Mouse (Mus musculus) megakaryocyte-erythroid progenitor cell, adult 5-6 weeks (primary cell): Measurements from ENCODE around the gene Ffar2. TPM values are rescaled to one million over a fixed set of nuclear protein-coding genes. Genes with fewer than 3 reads are reported as not detected.
A peak's percentile ranks its signal among the peaks of the same experiment; 100 is the strongest.
"Not testable (repeated sequence)": the region's sequence is repeated elsewhere in the genome, so short reads cannot be mapped to it uniquely, and the experiment has no call there.

Source experiments
- ATAC-seq: replicated peaks from 2 replicates; pipeline ENCODE4 v1.8.0; 2016; ENCODE audit warnings: mild to moderate bottlenecking, inconsistent platforms; ENCODE audit not compliant: severe bottlenecking, poor library complexity, low FRiP score, low TSS enrichment
- total RNA-seq, 2 experiments: library from RNA; stranded (forward) in 1 of 2; stranded (reverse) in 1 of 2; fragments of 200-1000, 215-1000 nt in 1 of 2; fragments of >200 nt in 1 of 2; fragmentation: Nextera tagmentation in 1 of 2; gene quantifications; 2 replicates each; pipeline ENCODE4 v1.2.3; 2014 to 2017

Ffar2 gene
- total RNA-seq (2014; fragmentation: Nextera tagmentation) (0.20 and 1.1 TPM in 2 replicates), total RNA-seq (2017) (1.7 and 12.6 TPM in 2 replicates)

DNA sequence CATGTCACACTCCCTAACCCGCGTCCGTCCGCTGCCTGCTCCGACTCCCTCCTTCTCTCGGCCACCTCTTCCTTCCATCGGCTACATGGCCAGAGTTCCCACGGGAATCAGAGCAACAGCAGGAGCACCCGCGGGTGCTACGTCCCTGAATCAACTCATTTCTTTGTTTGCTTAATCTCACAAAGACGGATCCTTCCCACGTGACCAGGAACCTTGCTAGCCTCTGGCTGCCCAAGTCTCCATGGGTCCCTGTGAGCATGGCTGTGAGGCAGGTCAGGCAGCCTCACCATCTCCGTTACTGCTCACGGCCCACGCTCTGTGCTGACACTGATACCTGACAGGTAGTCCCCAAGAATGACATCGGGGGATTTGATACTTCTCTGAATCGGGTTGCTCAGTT lies at the start of gene Ffar2:
Gene Ffar2 (minus strand): TSS at position 101 of the 400 bp plus-strand sequence.
- no peak for ATAC-seq

DNA sequence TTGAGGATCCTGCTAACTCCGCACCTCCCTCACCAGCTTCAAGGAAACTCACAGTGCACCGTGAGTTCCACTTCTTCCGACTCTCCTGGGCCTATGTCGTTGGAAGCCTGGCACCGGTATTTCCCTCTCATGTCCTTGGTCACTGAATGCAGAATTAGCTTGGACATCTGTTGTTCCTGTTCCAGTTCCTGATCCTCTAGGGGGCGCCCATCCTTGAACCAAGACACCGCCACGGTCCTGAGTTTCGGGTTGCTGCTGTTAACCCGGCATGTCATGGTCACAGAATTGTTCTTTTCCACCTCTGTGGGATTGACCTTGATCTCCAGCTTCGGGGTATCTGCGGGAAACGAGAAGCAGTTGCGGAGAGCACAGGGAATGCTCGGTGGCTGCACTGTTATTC lies 49.5 kb upstream of the Ffar2 start:
- ATAC-seq = peak; percentile 41; the same call in 1 of the 2 replicates

DNA sequence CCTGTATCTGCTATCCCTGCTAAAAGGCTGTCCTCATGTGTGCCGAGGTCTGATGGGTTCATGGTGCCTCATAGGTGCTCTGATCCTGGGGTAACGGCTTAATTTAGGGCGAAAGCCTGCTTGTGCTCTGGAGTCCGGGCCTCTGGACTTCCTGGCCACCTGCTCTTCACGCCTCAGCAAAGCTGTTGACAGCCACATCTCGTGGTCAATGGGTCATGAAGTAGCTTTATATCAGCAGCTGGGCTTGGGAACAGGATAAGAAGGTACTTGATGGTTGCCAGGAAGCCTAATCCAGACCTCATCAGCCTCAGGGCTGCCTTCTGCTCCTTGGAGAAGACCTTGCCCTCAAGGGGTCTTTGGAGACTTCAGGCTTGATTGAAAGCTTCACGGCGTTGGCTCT lies 39.8 kb upstream of the Ffar2 start:
- ATAC-seq = no peak

DNA sequence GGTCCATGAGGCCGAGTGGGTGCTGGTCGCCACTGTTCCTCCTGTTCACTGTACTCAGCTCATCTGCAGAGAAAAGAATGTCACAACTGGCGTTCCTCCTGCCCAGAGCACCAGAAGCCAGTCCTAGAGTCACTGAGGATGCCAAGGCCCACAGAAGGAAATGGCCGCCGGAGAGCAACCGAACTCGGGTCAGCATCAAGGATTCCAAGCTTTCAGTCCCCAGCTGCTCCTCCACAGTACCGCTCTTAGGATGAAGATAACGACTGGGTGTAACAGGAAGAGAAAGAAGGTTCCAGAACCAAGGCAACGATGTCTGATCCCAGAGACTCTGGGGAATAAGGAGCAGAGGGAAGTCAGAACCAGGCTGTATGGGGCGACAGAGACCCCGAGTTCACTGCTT lies 37.9 kb upstream of the Ffar2 start, which contains the start of gene Ffar1:
Gene Ffar1 (minus strand): TSS at position 101 of the 400 bp plus-strand sequence.
- ATAC-seq = no peak

DNA sequence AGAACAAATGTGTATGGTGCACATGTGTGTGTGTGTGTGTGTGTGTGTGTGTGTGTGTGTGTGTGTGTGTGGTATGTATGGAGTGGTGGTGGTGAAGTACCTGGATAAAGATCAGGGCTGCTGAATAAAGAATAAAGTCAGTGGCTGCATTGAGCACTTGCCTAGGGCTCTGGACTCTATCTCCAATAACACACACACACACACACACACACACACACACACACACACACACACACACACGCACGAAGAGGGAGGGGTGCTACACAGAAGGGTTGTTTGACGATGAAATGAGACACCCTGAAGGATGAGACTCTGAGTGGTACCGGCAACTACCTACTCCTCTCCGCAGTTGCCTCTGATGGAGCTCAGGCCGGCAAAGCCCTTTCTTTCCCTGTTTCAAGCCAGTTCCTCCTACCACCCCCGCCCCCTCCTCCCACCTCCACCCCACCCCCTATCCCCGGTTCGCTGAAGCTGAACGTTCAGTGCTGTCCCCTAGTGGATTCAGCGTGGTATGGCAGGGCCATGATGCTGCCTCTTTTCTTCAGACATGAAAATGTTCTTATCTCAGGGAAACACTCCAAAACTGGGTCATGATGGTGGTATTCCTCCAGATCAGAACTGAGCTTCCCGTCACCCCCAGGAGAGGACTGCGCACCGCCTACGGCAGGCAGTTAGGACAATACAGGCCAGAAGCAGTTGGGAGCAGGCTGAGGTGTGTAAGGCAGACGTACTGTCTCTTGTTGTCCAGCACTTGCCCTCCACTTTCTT lies 36.2 kb upstream of the Ffar2 start:
- ATAC-seq = peak; percentile 81

DNA sequence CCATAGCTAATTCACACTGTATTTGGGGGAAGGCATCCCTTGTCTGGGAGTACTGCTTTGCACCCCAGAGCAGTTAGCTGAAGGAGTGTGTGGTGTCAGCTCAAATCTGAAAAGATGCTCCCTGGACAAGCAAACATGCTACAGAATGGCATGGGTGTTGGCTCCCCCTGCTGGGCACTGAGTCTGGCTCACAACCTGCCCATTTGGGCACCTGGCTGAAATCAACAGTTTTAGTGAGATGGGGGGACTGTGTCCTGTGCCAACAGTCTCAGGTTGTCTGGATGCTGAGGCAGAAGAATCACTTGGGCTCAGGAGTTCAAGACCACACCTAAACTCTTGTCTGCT lies 35.7 kb upstream of the Ffar2 start:
- ATAC-seq = peak; percentile 71

DNA sequence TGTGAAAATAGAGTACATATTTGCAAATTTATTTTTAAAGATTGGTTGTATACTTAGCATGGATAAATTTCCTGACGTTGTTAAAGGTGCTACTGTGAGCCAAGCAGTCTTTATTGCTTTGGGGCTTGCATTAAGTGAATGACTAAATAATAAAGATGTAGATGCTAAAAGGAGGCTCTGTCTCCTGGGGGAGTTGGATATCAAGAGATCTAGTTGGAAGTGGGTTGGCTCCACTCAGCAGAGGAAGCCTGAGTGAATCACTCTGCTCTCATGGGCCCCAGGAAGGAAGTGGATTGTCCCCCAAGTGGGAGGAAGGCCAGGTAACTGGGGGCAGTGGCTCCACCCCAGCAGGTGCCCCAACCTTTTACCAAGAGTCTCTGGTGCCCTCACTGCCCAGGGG lies 34.2 kb upstream of the Ffar2 start:
- ATAC-seq = no peak

DNA sequence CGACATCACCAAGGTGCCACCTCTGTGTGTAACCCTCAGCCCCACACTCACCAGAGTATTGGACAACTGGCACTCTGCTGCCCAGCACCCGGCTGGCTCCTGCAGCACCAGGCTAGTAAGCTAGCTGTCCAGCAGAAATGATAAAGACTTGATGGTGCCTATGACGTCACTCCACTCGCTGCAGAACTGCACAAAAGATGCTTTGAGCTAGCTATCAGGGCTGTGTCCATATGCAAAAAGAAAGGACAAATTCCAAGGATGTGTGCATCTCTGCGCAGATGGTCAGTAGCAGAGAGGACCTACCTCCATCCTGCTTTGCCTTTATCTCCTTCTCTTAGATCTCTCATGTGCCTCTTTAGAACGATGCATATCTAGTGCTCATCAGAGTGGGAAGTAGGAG lies 32.5 kb upstream of the Ffar2 start, which contains the start of gene Ffar3:
Gene Ffar3 (minus strand): TSS at position 101 of the 400 bp plus-strand sequence.
- ATAC-seq = no peak

DNA sequence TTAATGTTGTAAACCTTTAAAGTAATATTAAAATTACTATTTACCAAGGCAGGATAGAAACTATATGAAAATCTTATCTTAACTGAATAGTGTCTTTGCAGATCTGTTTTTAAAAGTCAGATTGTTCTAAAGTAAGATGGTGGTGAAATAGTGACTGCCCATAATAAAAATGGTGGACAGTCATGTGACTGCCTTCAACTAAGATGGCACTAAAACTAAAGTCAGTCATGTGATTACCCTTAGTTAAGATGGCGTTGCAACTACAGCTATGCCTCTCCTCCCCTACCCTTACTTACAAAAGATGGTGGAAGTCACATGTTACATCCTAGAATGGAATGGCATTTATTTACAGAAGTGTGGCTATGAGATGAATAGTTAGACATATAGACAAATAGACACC lies 27.8 kb upstream of the Ffar2 start:
- no peak for ATAC-seq

DNA sequence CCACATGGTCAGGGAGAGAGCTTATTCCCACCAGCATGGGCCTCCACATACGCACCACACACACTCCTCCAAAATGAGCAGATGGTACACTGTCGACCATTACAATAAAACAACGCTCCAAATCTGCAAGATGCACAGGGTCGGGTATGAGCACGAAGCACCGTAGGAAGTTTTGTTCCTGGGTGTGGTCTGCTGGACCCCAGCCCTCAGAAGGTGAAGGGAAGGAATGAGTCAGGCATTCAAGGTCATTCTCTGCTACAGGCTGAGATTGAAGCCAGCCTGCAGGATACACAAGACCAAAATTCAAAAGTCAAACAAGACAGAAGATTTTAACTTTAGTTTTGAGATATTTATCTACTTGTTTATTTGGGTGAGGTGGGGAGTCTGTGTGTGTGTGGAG lies 24.4 kb upstream of the Ffar2 start:
- ATAC-seq = no peak

DNA sequence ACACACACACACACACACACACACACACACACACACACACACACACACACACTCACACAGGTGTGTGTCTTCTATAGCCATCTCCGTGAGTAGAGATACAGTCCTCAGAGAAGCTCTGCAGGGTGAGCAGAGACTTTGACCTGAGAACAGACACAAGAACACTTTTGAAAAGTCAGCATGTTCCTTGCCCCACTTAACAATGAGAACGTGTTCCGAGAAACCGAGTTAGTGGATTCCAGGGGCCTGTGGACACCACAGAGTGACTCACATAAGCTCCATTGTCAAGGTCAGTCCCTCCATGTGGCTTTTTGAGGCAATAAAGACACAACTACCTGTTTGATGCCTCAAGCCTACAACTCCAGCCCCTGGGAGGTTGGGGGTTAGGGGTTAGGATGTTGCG lies 23.8 kb upstream of the Ffar2 start:
- ATAC-seq = no peak

DNA sequence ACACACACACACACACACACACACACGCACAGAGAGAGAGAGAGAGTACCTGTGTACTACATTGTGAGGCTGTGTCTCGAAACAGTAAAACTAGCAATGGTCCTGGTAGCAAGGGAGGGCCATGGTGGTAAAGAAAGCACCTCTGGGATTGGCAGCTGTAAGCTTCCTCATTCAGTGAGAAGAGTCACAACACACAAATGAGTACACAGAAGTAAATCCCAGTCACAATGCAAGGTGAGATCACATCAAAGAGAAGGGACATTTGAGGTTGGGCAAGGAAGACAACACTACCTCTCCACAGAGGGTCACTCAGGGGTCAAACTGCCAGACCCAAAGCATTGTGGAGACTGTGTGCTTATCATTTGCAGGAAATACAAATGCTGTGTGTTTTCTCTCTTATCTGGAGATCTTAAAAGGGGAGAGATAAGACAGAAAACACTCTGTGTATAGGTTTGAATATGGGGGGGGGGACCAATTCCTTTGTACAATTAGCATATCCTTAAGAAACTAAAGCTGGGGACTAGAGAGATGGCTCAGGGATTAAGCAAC lies 23.0 kb upstream of the Ffar2 start:
- ATAC-seq = no peak

DNA sequence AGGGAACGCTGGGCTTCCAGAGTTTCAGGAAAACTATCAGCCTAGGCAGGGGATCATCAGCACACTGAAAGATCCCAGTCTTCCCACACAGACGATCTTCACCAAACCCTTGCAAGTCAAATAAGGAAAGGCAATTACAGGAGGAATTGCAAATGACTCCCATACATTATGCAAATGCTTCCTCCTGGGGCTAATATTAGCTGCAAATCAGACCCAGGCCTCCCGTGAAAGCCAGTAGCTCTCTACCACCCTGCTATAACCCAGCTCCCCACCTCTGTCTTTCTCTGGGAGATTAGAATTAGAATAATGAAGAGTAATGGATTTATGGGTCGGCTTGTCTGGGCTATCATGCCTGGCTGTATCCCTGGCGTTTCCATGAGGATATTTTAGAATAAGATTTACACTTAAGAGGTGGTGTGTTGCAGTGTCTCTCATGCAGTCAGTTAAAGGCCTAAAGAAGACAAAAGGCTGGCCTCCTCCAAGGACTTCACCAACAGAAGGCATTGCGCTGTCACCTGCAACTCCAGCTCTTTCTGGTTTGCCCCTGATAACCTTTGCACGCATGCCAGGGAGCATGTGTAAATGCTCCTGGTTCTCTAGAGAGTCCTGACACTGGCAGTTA lies 21.2 kb upstream of the Ffar2 start:
- ATAC-seq = no peak

DNA sequence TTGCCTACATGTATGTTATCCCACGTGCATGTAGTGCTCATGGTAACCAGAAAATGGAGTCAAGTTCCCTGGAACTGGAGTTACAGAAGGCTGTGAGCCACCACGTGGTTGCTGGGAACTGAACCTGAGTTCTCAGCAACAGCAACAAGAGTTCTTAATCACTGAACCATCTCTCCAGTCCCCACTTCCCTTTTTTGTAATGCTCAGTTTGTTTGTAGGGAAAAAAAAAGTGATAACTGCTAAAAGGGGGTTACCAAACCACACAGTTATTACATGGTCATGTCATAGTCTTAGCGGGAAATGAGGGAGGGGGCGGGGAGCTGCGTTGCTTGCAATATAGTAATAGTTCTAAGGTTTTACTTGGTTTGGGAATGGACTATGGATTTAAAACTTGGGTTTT lies 18.5 kb upstream of the Ffar2 start:
- no peak for ATAC-seq

DNA sequence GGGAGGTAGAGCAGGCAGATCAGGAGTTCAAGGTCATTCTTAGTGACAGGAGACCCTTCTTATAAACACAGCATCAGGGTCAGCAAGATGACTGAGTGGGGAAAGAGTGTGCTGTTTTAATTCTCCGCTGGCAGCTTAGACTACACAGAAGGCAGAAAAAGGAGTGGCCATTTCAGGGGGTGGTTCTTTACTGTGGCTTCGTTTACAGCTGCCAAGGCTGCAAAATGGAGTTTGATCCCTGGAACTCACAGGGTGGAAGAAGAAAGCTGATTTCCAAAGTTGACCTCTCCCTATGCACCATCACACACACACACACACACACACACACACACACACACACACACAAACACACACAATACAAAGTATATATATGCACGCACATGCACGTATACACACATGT lies 17.8 kb upstream of the Ffar2 start:
- ATAC-seq = no peak

DNA sequence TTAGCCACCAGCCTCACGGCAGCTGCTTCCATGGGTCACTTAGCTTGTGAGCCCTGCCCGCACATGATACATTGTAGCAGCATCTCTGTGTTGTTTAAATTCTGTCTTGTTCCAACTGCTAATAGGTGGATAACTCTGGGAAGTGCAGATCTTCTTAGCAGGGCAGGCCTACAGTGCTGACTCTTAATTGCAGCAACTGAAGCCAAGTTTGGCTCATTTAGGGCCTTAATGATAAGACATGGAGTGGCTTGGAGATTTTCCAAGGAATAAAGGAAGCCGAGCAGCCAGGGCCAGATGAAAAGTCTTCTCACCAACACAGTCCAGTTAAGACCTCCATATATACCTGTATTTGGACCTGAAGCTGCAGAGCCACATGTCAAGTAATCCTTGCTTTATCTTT lies 16.7 kb upstream of the Ffar2 start:
- ATAC-seq = no peak

DNA sequence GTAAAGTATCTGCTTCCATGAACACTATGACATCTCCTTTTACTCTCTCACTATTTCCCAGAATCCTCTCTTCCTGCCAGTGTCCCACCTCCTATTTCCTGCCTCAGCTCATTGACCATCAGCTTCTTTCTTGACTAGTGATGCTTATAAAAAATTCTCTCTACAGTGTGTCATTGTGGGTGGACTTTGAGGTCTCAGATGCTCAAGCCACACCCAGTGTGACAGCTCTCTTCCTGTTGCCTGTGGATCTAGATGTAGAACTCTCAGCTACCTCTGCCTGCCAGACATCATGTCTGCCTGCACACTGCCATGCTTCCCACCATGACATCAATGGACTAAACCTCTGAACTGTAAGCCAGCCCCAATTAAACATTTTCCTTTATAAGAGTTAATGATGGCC lies 13.7 kb upstream of the Ffar2 start:
- no peak for ATAC-seq

DNA sequence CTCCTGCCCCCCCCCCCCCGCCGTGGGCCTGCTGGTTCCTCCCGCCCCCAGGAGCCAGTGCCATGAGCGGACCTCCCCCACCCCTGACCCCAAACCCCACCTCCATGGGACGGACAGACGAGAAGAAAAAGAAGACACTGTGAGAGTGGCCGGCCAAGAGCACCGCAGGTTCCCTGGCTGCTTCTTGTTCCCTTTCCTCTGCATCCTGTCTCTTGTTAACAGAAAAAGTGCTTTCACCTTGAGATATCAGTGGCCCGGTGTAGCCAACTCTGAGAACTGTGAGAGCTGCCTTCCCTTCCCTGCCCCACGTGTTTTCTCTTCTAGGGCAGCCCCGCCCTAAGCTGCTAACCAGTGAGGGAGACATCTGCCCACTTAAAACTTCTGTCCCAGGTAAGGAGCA lies 9.1 kb upstream of the Ffar2 start:
- not testable (repeated sequence) for ATAC-seq

DNA sequence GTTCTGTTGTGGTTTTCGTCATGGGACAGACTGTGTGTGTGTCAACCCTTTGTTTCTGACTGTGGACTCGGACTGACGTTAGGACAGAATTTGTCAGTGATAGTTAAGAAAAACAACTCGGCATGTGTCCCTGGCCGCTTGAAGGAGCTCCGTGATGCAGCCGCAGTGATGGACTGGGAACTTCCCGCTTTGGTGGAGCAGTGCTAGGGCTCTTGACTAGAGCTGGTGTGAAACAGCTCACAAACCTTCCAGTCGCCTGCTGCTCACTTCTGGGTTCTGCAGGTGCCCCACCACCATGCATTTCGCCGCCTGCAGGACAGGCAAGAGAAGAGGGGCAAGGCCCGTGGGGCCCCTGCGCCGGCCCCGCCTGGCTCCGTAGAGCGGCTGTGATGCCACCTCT lies 8.7 kb upstream of the Ffar2 start:
- ATAC-seq = no peak

DNA sequence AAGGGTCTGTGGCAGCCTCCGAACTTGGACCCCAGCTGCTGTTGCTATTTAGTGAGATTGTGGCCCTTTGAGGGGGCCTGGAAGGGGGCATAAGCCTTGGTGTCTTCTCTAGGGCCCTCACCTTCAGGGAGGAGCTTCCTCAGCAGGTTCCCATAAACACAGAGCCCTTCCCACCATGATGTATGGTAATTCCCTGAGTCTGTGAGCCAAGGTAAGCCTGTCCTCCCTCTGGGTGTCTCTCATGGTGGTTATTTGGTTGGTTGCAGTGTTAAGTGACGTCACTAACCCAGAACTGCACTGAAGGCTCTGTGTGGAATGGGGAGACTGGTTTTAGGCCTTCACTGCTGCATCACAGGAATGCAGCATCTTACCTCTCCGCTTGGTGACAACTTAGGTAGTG lies 5.9 kb upstream of the Ffar2 start:
- ATAC-seq = no peak

DNA sequence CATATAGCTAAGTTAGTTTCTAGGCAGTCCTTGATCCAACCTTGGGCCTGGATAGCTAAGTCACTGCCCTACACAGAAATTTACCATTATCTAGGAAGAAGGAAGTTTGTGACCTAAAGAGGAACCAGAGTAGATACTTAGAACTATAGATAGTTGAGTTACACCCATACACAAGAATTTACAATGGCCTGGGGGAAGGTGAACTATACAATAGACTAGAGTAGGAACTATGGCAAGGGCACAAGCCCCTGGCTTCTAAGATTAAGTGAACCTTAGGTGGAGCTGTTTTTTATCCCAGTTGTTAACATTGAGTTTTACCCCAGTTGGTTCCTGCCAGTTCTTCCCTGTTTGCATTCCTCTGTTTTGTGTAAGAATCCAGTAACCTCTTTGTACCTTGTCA lies 5.3 kb upstream of the Ffar2 start:
- not testable (repeated sequence) for ATAC-seq
